Mouse (Mus musculus): ENCODE data around the gene Pelo. TPM values are rescaled to one million over a fixed set of nuclear protein-coding genes. Genes with fewer than 3 reads are reported as not detected.
A peak's percentile ranks its signal among the peaks of the same experiment; 100 is the strongest.

Gene Pelo
- polyA plus RNA-seq, 1 experiment from 2014 or later, result 7.0 TPM

- Histone ChIP-seq H3K36me3 (ENCODE audit: inconsistent target) (no peaks in the 10 kb centered on the region), H3K79me2 (ENCODE audit: inconsistent target) (no peaks in the 10 kb centered on the region), H3K4me3 (ENCODE audit: inconsistent target) (no peak overlapping the region), H3K27ac (no peak overlapping the region)
- 50% methylated on average over 10 of the region's 10 CpGs for WGBS (ENCODE audit: missing documents)
Observed at GRCm38 (mm10) chr13:115106183-115106582, 16.2 kb upstream of the Pelo start.

GRCm38 (mm10) chr13:115102754-115103153, 12.8 kb upstream of the Pelo start:
- H3K36me3 ChIP-seq (ENCODE audit: inconsistent target), result no peaks in the 10 kb centered on the region
- 89% methylated on average over 2 of the region's 2 CpGs for whole genome bisulfite sequencing (ENCODE audit: missing documents)
- no peaks in the 10 kb centered on the region; the same call in 1 of the 2 replicates for H3K79me2 ChIP-seq (ENCODE audit: inconsistent target)

GRCm38 (mm10) chr13:115101355-115102191, 11.6 kb upstream of the Pelo start, which contains the start of the genes Gm49395 and Itga1:
TSS of gene Gm49395 (minus strand) at chr13:115101921.
TSS of gene Itga1 (minus strand) at chr13:115101964.
- H3K36me3 ChIP-seq (ENCODE audit: inconsistent target), result no peaks in the 10 kb centered on the region
- peak within 1 kb of the TSS; percentile 49 for H3K4me3 ChIP-seq (ENCODE audit: inconsistent target)
- no peaks in the 10 kb centered on the region; the same call in 1 of the 2 replicates for H3K79me2 ChIP-seq (ENCODE audit: inconsistent target)
- no peak within 1 kb of the TSS for H3K27ac ChIP-seq
- under 1% methylated on average over 39 of the region's 39 CpGs for WGBS (ENCODE audit: missing documents)

More at GRCm38 (mm10) chr13:115102754-115103153, 12.8 kb upstream of the Pelo start:
- Histone ChIP-seq H3K27ac (no peak overlapping the region), H3K4me3 (ENCODE audit: inconsistent target) (no peak overlapping the region)

- no peak overlapping the region for H3K27ac ChIP-seq
Observed at GRCm38 (mm10) chr13:115100381-115101177, 10.6 kb upstream of the Pelo start.

GRCm38 (mm10) chr13:115099381-115099780, 9.4 kb upstream of the Pelo start:
- H3K79me2 ChIP-seq (ENCODE audit: inconsistent target), result peaks cover 6% of the 10 kb centered on the region; the same call in 1 of the 2 replicates
- no peak overlapping the region for H3K4me3 ChIP-seq (ENCODE audit: inconsistent target)
- H3K36me3 ChIP-seq (ENCODE audit: inconsistent target), result no peaks in the 10 kb centered on the region
- WGBS (ENCODE audit: missing documents), result 79% methylated on average over 9 of the region's 9 CpGs
- H3K27ac ChIP-seq, result no peak overlapping the region

More at GRCm38 (mm10) chr13:115100381-115101177, 10.6 kb upstream of the Pelo start:
- H3K36me3 ChIP-seq (ENCODE audit: inconsistent target), result no peaks in the 10 kb centered on the region
- WGBS (ENCODE audit: missing documents), result 75% methylated on average over 11 of the region's 11 CpGs
- H3K4me3 ChIP-seq (ENCODE audit: inconsistent target), result peak overlapping the region; percentile 49; the same call in 1 of the 2 replicates
- H3K79me2 ChIP-seq (ENCODE audit: inconsistent target), result no peaks in the 10 kb centered on the region; the same call in 1 of the 2 replicates

GRCm38 (mm10) chr13:115098227-115098626, 8.2 kb upstream of the Pelo start:
- WGBS (ENCODE audit: missing documents), result 98% methylated on average over 3 of the region's 3 CpGs
- H3K36me3 ChIP-seq (ENCODE audit: inconsistent target), result no peaks in the 10 kb centered on the region
- H3K4me3 ChIP-seq (ENCODE audit: inconsistent target), result no peak overlapping the region
- H3K79me2 ChIP-seq (ENCODE audit: inconsistent target), result peaks cover 6% of the 10 kb centered on the region; the same call in 1 of the 2 replicates
- no peak overlapping the region for H3K27ac ChIP-seq

- WGBS (ENCODE audit: missing documents), result 79% methylated on average over 5 of the region's 5 CpGs
- no peaks in the 10 kb centered on the region for H3K36me3 ChIP-seq (ENCODE audit: inconsistent target)
- H3K4me3 ChIP-seq (ENCODE audit: inconsistent target), result no peak overlapping the region
- peaks cover 6% of the 10 kb centered on the region; the same call in 1 of the 2 replicates for H3K79me2 ChIP-seq (ENCODE audit: inconsistent target)
- no peak overlapping the region for H3K27ac ChIP-seq
Observed at GRCm38 (mm10) chr13:115096965-115097364, 7.0 kb upstream of the Pelo start.

GRCm38 (mm10) chr13:115096216-115096615, 6.2 kb upstream of the Pelo start:
- H3K79me2 ChIP-seq (ENCODE audit: inconsistent target), result peaks cover 6% of the 10 kb centered on the region; the same call in 1 of the 2 replicates
- no peaks in the 10 kb centered on the region for H3K36me3 ChIP-seq (ENCODE audit: inconsistent target)
- H3K4me3 ChIP-seq (ENCODE audit: inconsistent target), result no peak overlapping the region
- no peak overlapping the region for H3K27ac ChIP-seq
- 72% methylated on average over 2 of the region's 2 CpGs for WGBS (ENCODE audit: missing documents)

- Histone ChIP-seq H3K4me3 (ENCODE audit: inconsistent target) (no peak overlapping the region), H3K27ac (no peak overlapping the region)
- 92% methylated on average over 2 of the region's 2 CpGs for WGBS (ENCODE audit: missing documents)
Observed at GRCm38 (mm10) chr13:115095392-115095791, 5.4 kb upstream of the Pelo start.

GRCm38 (mm10) chr13:115091511-115091910, 1.5 kb upstream of the Pelo start:
- 43% methylated on average over 3 of the region's 3 CpGs for WGBS (ENCODE audit: missing documents)
- Histone ChIP-seq H3K27ac (no peak overlapping the region), H3K79me2 (ENCODE audit: inconsistent target) (peaks cover 26% of the 10 kb centered on the region; the same call in 1 of the 2 replicates), H3K36me3 (ENCODE audit: inconsistent target) (no peaks in the 10 kb centered on the region), H3K4me3 (ENCODE audit: inconsistent target) (no peak overlapping the region)

More at GRCm38 (mm10) chr13:115095392-115095791, 5.4 kb upstream of the Pelo start:
- Histone ChIP-seq H3K36me3 (ENCODE audit: inconsistent target) (no peaks in the 10 kb centered on the region), H3K79me2 (ENCODE audit: inconsistent target) (peaks cover 6% of the 10 kb centered on the region; the same call in 1 of the 2 replicates)

GRCm38 (mm10) chr13:115090977-115091445, 1.0 kb upstream of the Pelo start:
- 38% methylated on average over 7 of the region's 9 CpGs for WGBS (ENCODE audit: missing documents)
- Histone ChIP-seq H3K27ac (0 out of 2 replicates have a peak overlapping the region, but pooled peaks have one; percentile 46), H3K79me2 (ENCODE audit: inconsistent target) (peaks cover 26% of the 10 kb centered on the region; the same call in 1 of the 2 replicates), H3K36me3 (ENCODE audit: inconsistent target) (no peaks in the 10 kb centered on the region), H3K4me3 (ENCODE audit: inconsistent target) (peak overlapping the region; percentile 59)

- 0 out of 2 replicates have a peak overlapping the region, but pooled peaks have one; percentile 19 for H3K27ac ChIP-seq
- peak overlapping the region; percentile 59 for H3K4me3 ChIP-seq (ENCODE audit: inconsistent target)
- H3K79me2 ChIP-seq (ENCODE audit: inconsistent target), result peaks cover 21% of the 10 kb centered on the region; the same call in 1 of the 2 replicates
- no peaks in the 10 kb centered on the region for H3K36me3 ChIP-seq (ENCODE audit: inconsistent target)
- WGBS (ENCODE audit: missing documents), result 6% methylated on average over 24 of the region's 35 CpGs
Observed at GRCm38 (mm10) chr13:115089395-115090025, 476 bp downstream of the Pelo start.

GRCm38 (mm10) chr13:115089020-115089394, 979 bp downstream of the Pelo start:
- Histone ChIP-seq H3K27ac (no peak overlapping the region), H3K36me3 (ENCODE audit: inconsistent target) (no peaks in the 10 kb centered on the region), H3K4me3 (ENCODE audit: inconsistent target) (peak overlapping the region; percentile 59), H3K79me2 (ENCODE audit: inconsistent target) (peaks cover 21% of the 10 kb centered on the region; the same call in 1 of the 2 replicates)
- 54% methylated on average over 11 of the region's 11 CpGs for WGBS (ENCODE audit: missing documents)

GRCm38 (mm10) chr13:115085974-115086373, 4.0 kb downstream of the Pelo start:
- Histone ChIP-seq H3K4me3 (ENCODE audit: inconsistent target) (no peak overlapping the region), H3K36me3 (ENCODE audit: inconsistent target) (no peaks in the 10 kb centered on the region), H3K79me2 (ENCODE audit: inconsistent target) (peaks cover 21% of the 10 kb centered on the region; the same call in 1 of the 2 replicates), H3K27ac (no peak overlapping the region)
- WGBS (ENCODE audit: missing documents), result 77% methylated on average over 6 of the region's 6 CpGs
